Mouse (Mus musculus): ENCODE results near the gene Zbtb8b. TPM values are rescaled to one million over a fixed set of nuclear protein-coding genes. Genes with fewer than 3 reads are reported as not detected.

The Zbtb8b gene
- polyA plus RNA-seq, 1 experiment from 2014 or later: 6.3 TPM

Other genes with a start within 250 kb of the Zbtb8b start
- 2.2 and 2.3 TPM in 2 replicates for gene C77080, start 179.4 kb downstream of the Zbtb8b start, polyA plus RNA-seq (2015; fragmentation: Nextera tagmentation; extraction: Ambion mirVana)
- 1.8 and 1.9 TPM in 2 replicates for gene Sync, start 153.2 kb downstream of the Zbtb8b start, polyA plus RNA-seq (2015; fragmentation: Nextera tagmentation; extraction: Ambion mirVana)
- 259 and 291 TPM in 2 replicates for gene Rbbp4, start 105.5 kb downstream of the Zbtb8b start, polyA plus RNA-seq (2015; fragmentation: Nextera tagmentation; extraction: Ambion mirVana)
- gene Zbtb8os, start 105.2 kb downstream of the Zbtb8b start, polyA plus RNA-seq (2015; fragmentation: Nextera tagmentation; extraction: Ambion mirVana): 36.9 and 41.7 TPM in 2 replicates
- gene Zbtb8a, start 62.7 kb downstream of the Zbtb8b start, polyA plus RNA-seq (2015; fragmentation: Nextera tagmentation; extraction: Ambion mirVana): 10.1 and 11.3 TPM in 2 replicates
- 25.0 and 26.2 TPM in 2 replicates for gene Bsdc1, start 20.7 kb upstream of the Zbtb8b start, polyA plus RNA-seq (2015; fragmentation: Nextera tagmentation; extraction: Ambion mirVana)
- not detected in 2 replicates for gene Tssk3, start 50.2 kb upstream of the Zbtb8b start, polyA plus RNA-seq (2015; fragmentation: Nextera tagmentation; extraction: Ambion mirVana)
- gene Fam229a, start 50.3 kb upstream of the Zbtb8b start, polyA plus RNA-seq (2015; fragmentation: Nextera tagmentation; extraction: Ambion mirVana): not detected in 2 replicates
- 262 and 287 TPM in 2 replicates for gene Marcksl1, start 72.7 kb upstream of the Zbtb8b start, polyA plus RNA-seq (2015; fragmentation: Nextera tagmentation; extraction: Ambion mirVana)
- 123 and 139 TPM in 2 replicates for gene Hdac1, start 101.9 kb upstream of the Zbtb8b start, polyA plus RNA-seq (2015; fragmentation: Nextera tagmentation; extraction: Ambion mirVana)
- gene Lck, start 132.8 kb upstream of the Zbtb8b start, polyA plus RNA-seq (2015; fragmentation: Nextera tagmentation; extraction: Ambion mirVana): 45.9 and 121 TPM in 2 replicates
- 5.1 and 5.7 TPM in 2 replicates for gene Fam167b, start 137.7 kb upstream of the Zbtb8b start, polyA plus RNA-seq (2015; fragmentation: Nextera tagmentation; extraction: Ambion mirVana)
- 178 and 180 TPM in 2 replicates for gene Eif3i, start 159.8 kb upstream of the Zbtb8b start, polyA plus RNA-seq (2015; fragmentation: Nextera tagmentation; extraction: Ambion mirVana)
- gene Tmem234, start 159.8 kb upstream of the Zbtb8b start, polyA plus RNA-seq (2015; fragmentation: Nextera tagmentation; extraction: Ambion mirVana): 148 and 152 TPM in 2 replicates
- gene Dcdc2b, start 173.4 kb upstream of the Zbtb8b start, polyA plus RNA-seq (2015; fragmentation: Nextera tagmentation; extraction: Ambion mirVana): 1.8 and 2.7 TPM in 2 replicates
- gene Iqcc, start 178.2 kb upstream of the Zbtb8b start, polyA plus RNA-seq (2015; fragmentation: Nextera tagmentation; extraction: Ambion mirVana): 22.7 and 22.9 TPM in 2 replicates
- gene Ccdc28b, start 183.1 kb upstream of the Zbtb8b start, polyA plus RNA-seq (2015; fragmentation: Nextera tagmentation; extraction: Ambion mirVana): 50.9 and 55.0 TPM in 2 replicates
- gene Txlna, start 200.2 kb upstream of the Zbtb8b start, polyA plus RNA-seq (2015; fragmentation: Nextera tagmentation; extraction: Ambion mirVana): 47.0 and 48.9 TPM in 2 replicates
- 16.1 and 18.0 TPM in 2 replicates for gene Kpna6, start 231.9 kb upstream of the Zbtb8b start, polyA plus RNA-seq (2015; fragmentation: Nextera tagmentation; extraction: Ambion mirVana)

All from heart, embryonic 16.5 days (tissue).